Comparison of ENCODE assay signal across 34 mouse cellular contexts in the genomic region with DNA sequence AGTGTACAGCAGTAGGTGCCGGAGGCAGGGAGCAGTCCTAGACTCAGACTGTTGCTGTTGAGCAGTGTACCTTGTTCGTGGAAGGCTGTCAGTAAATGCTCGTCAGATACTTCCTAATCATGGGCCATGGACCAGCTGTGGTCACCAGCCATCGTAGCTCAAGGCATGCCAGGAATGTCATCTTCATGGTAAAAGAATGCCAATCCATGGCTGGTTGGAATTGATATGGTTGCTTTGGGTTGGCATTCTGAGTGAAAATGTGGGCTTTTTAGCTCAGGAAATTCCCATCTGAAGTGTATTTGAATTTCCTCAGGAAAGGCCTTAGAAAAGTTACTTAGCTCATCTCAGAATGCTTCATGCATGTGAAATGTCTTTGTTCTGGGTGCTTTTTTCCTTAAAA.
"Had no signal": no experiment of that assay in that cellular context is flagged by ENCODE, and none has a peak within 500 bp of the region (broad histone marks: within the 10 kb centered on the region; RNA-seq: fewer than 3 reads in every experiment).

No protein-coding gene starts in this region.

- H3K9ac ChIP-seq: heart, embryonic 12.5 days; heart, embryonic 13.5 days; heart, embryonic 15.5 days; hindbrain, embryonic 12.5 days; hindbrain, embryonic 13.5 days; hindbrain, embryonic 14.5 days; hindbrain, embryonic 15.5 days; intestine, embryonic 15.5 days; kidney, embryonic 15.5 days had no signal

- H3K36me3 ChIP-seq: hindbrain, embryonic 12.5 days; intestine, embryonic 15.5 days had no signal

- H3K9me3 ChIP-seq: heart, embryonic 10.5 days; heart, embryonic 12.5 days; heart, embryonic 13.5 days; heart, embryonic 15.5 days; hindbrain, embryonic 10.5 days; hindbrain, embryonic 12.5 days; hindbrain, embryonic 13.5 days; hindbrain, embryonic 15.5 days; intestine, embryonic 15.5 days; kidney, embryonic 15.5 days had no signal

- H3K4me3 ChIP-seq: heart, embryonic 10.5 days; heart, embryonic 12.5 days; heart, embryonic 13.5 days; heart, embryonic 15.5 days; hindbrain, embryonic 10.5 days; hindbrain, embryonic 12.5 days; hindbrain, embryonic 13.5 days; hindbrain, embryonic 15.5 days; intestine, embryonic 15.5 days; kidney, embryonic 15.5 days; layer of hippocampus, adult 2 months had no signal

- DNase-seq: heart, postnatal 10 days; heart, postnatal 14 days; heart, postnatal 36 days; heart, postnatal 4 days; kidney, adult 11 months; kidney, adult 2 months; kidney, adult 8-10 months; kidney, adult 9 months; kidney, postnatal 10 days; kidney, postnatal 14 days; kidney, postnatal 25 days; kidney, postnatal 36 days; kidney, postnatal 4 days; layer of hippocampus, adult 9-11 months; layer of hippocampus, postnatal 36 days had no signal

- ATAC-seq: hindbrain, embryonic 16.5 days; hindbrain, postnatal 0 days; inflammation-experienced regulatory T-cells, adult 6 months; intestine, embryonic 15.5 days; intestine, embryonic 16.5 days; intestine, postnatal 0 days had no signal

- H3K27me3 ChIP-seq: heart, embryonic 12.5 days; heart, embryonic 13.5 days; heart, embryonic 15.5 days; hindbrain, embryonic 12.5 days; hindbrain, embryonic 13.5 days; hindbrain, embryonic 15.5 days; intestine, embryonic 15.5 days; kidney, embryonic 15.5 days had no signal

- H3K4me2 ChIP-seq: heart, embryonic 11.5 days; heart, embryonic 12.5 days; heart, embryonic 13.5 days; heart, embryonic 15.5 days; hindbrain, embryonic 12.5 days; hindbrain, embryonic 13.5 days; hindbrain, embryonic 14.5 days; hindbrain, embryonic 15.5 days; intestine, embryonic 15.5 days; kidney, embryonic 15.5 days had no signal

- H3K27ac ChIP-seq: heart, embryonic 10.5 days; heart, embryonic 13.5 days; heart, embryonic 15.5 days; hindbrain, embryonic 10.5 days; hindbrain, embryonic 12.5 days; hindbrain, embryonic 13.5 days; hindbrain, embryonic 14.5 days; hindbrain, embryonic 15.5 days; hindbrain, postnatal 0 days; intestine, embryonic 15.5 days; kidney, embryonic 15.5 days; kidney, postnatal 0 days; layer of hippocampus, adult 2 months had no signal
